Mouse (Mus musculus) myocyte (in vitro differentiated cells): ENCODE data around the gene Actb. TPM values are rescaled to one million over a fixed set of nuclear protein-coding genes. Genes with fewer than 3 reads are reported as not detected.

Source experiments
- H3K27me3 ChIP-seq: one replicate; pipeline ENCODE4 v1.6.1; 2011; ENCODE audit not compliant: control insufficient read depth, insufficient read depth, insufficient read length
- H3K36me3 ChIP-seq: one replicate; pipeline ENCODE4 v1.6.1; 2011; ENCODE audit not compliant: control insufficient read depth, insufficient read depth
- H3K4me2 ChIP-seq: one replicate; pipeline ENCODE4 v1.6.1; 2011; ENCODE audit warnings: low read depth, control low read depth
- H3K4me3 ChIP-seq: one replicate; pipeline ENCODE4 v1.5.1; 2011; ENCODE audit warnings: mild to moderate bottlenecking, control low read depth, moderate library complexity
- H3K79me2 ChIP-seq: one replicate; pipeline ENCODE4 v1.6.1; 2011; ENCODE audit not compliant: control insufficient read depth, insufficient read depth
- H3ac ChIP-seq: one replicate; pipeline ENCODE4 v1.6.1; 2011; ENCODE audit not compliant: control insufficient read depth, insufficient read length
- CEBPB ChIP-seq: IDR thresholded peaks from 2 replicates; pipeline ENCODE4 v1.6.1; 2011; ENCODE audit warnings: mild to moderate bottlenecking, moderate library complexity; ENCODE audit not compliant: poor library complexity, insufficient read depth, severe bottlenecking
- E2F4 ChIP-seq: IDR thresholded peaks from one replicate; pipeline ENCODE4 v1.6.1; 2011; ENCODE audit warnings: mild to moderate bottlenecking, control low read depth, moderate library complexity; ENCODE audit not compliant: insufficient read depth
- MAX ChIP-seq: IDR thresholded peaks from one replicate; pipeline ENCODE4 v1.6.1; 2011; ENCODE audit warnings: low read depth, mild to moderate bottlenecking, control low read depth
- MYOD1 ChIP-seq, 3 experiments: IDR thresholded peaks; one replicate each; pipeline ENCODE4 v1.6.1; 2011; ENCODE audit warnings: control low read depth in 2 of 3, low read depth in 2 of 3, mild to moderate bottlenecking in 2 of 3, moderate library complexity in 1 of 3; ENCODE audit not compliant: insufficient read length in 2 of 3, control insufficient read depth in 1 of 3
- MYOG ChIP-seq, 3 experiments: IDR thresholded peaks; one replicate each; pipeline ENCODE4 v1.6.1; 2011; ENCODE audit warnings: control low read depth in 2 of 3, low read depth in 2 of 3, mild to moderate bottlenecking in 2 of 3; ENCODE audit not compliant: insufficient read length in 2 of 3, control insufficient read depth in 1 of 3, insufficient read depth in 1 of 3
- POLR2A ChIP-seq: IDR thresholded peaks from one replicate; pipeline ENCODE4 v1.6.1; 2011; ENCODE audit warnings: low read depth, mild to moderate bottlenecking, control low read depth, moderate library complexity; ENCODE audit not compliant: insufficient read length
- POLR2AphosphoS2 ChIP-seq: IDR thresholded peaks from one replicate; pipeline ENCODE4 v1.6.1; 2011; ENCODE audit warnings: low read depth, control low read depth; ENCODE audit not compliant: insufficient read length
- REST ChIP-seq: IDR thresholded peaks from one replicate; pipeline ENCODE4 v1.6.1; 2011; ENCODE audit warnings: mild to moderate bottlenecking, control low read depth, moderate library complexity; ENCODE audit not compliant: insufficient read depth, insufficient read length
- SRF ChIP-seq: IDR thresholded peaks from one replicate; pipeline ENCODE4 v1.6.1; 2011; ENCODE audit warnings: low read depth; ENCODE audit not compliant: control insufficient read depth, insufficient read length
- TCF12 ChIP-seq: IDR thresholded peaks from one replicate; pipeline ENCODE4 v1.6.1; 2011; ENCODE audit warnings: mild to moderate bottlenecking, control low read depth; ENCODE audit not compliant: poor library complexity, insufficient read depth, severe bottlenecking
- TCF3 ChIP-seq: IDR thresholded peaks from one replicate; pipeline ENCODE4 v1.6.1; 2011; ENCODE audit warnings: low read depth, control low read depth; ENCODE audit not compliant: insufficient read length
- USF1 ChIP-seq: IDR thresholded peaks from one replicate; pipeline ENCODE4 v1.6.1; 2011; ENCODE audit warnings: low read depth, mild to moderate bottlenecking, control low read depth, moderate library complexity
- polyA plus RNA-seq: library from polyadenylated mRNA; unstranded; fragments of >200 nt; fragmentation: generic; extraction: Trizol; gene quantifications from one replicate; pipeline ENCODE4 v1.2.1, GENCODE M21; 2012; ENCODE audit warnings: missing spikeins

Gene Actb
- 2,198 TPM for polyA plus RNA-seq

GRCm38 (mm10) chr5:142906532-142907047, at the start of gene Actb:
TSS of gene Actb (minus strand) at chr5:142906754.
- H3ac ChIP-seq: peak within 1 kb of the TSS; percentile 81
- TF ChIP-seq E2F4: no peak
- no peak for TF ChIP-seq TCF12
- TF ChIP-seq POLR2AphosphoS2: peak; percentile 99
- TF ChIP-seq SRF: peak; percentile 99
- TF ChIP-seq MYOG (IDR thresholded peaks at IDR 0.05; ENCODE audit: control insufficient read depth in 1 of 3, insufficient read depth in 1 of 3, insufficient read length in 2 of 3, low read depth in 2 of 3): peak in 1 of 3 experiments; percentile 10
- TF ChIP-seq REST: peak; percentile 56
- no peak for TF ChIP-seq MAX
- TF ChIP-seq POLR2A: peak; percentile 99
- TF ChIP-seq MYOD1 (IDR thresholded peaks at IDR 0.05; ENCODE audit: control insufficient read depth in 1 of 3, insufficient read length in 2 of 3, low read depth in 2 of 3): peak in 2 of 3 experiments; percentile 15 to 40
- no peak for TF ChIP-seq USF1
- no peak for TF ChIP-seq CEBPB
- TF ChIP-seq TCF3: peak; percentile 63
- H3K4me2 ChIP-seq: peak within 1 kb of the TSS; percentile 93
- peak within 1 kb of the TSS; percentile 97 for H3K4me3 ChIP-seq
- H3K27me3 ChIP-seq: no peaks in the 10 kb centered on the region
- peaks cover 47% of the 10 kb centered on the region for H3K79me2 ChIP-seq
- H3K36me3 ChIP-seq: peaks cover 37% of the 10 kb centered on the region

GRCm38 (mm10) chr5:142953641-142954040, 47.1 kb upstream of the Actb start:
- H3K79me2 ChIP-seq: no peaks in the 10 kb centered on the region
- H3K4me3 ChIP-seq: no peak overlapping the region
- no peak overlapping the region for H3ac ChIP-seq
- no peaks in the 10 kb centered on the region for H3K27me3 ChIP-seq
- H3K36me3 ChIP-seq: no peaks in the 10 kb centered on the region
- TF ChIP-seq E2F4 (no peak), POLR2AphosphoS2 (no peak), MYOD1 (IDR thresholded peaks at IDR 0.05; ENCODE audit: control insufficient read depth in 1 of 3, insufficient read length in 2 of 3, low read depth in 2 of 3) (no peak), POLR2A (no peak), MYOG (IDR thresholded peaks at IDR 0.05; ENCODE audit: control insufficient read depth in 1 of 3, insufficient read depth in 1 of 3, insufficient read length in 2 of 3, low read depth in 2 of 3) (no peak), MAX (no peak), TCF3 (no peak), TCF12 (no peak)
- no peak overlapping the region for H3K4me2 ChIP-seq

- Histone ChIP-seq H3K36me3 (no peaks in the 10 kb centered on the region), H3K79me2 (no peaks in the 10 kb centered on the region)
- TF ChIP-seq CEBPB: no peak
- TF ChIP-seq MYOG (IDR thresholded peaks at IDR 0.05; ENCODE audit: control insufficient read depth in 1 of 3, insufficient read depth in 1 of 3, insufficient read length in 2 of 3, low read depth in 2 of 3): no peak
- no peak for TF ChIP-seq SRF
- no peak for TF ChIP-seq TCF12
- no peak for TF ChIP-seq POLR2AphosphoS2
- no peak for TF ChIP-seq MAX
- TF ChIP-seq POLR2A: no peak
- no peak for TF ChIP-seq REST
- no peak for TF ChIP-seq TCF3
- TF ChIP-seq E2F4: no peak
These were observed 43.9 kb upstream of the Actb start for GRCm38 (mm10) chr5:142950405-142950804.

GRCm38 (mm10) chr5:142949580-142949979, 43.0 kb upstream of the Actb start:
- H3K27me3 ChIP-seq: no peaks in the 10 kb centered on the region
- no peak overlapping the region for H3K4me3 ChIP-seq
- H3ac ChIP-seq: no peak overlapping the region
- H3K36me3 ChIP-seq: no peaks in the 10 kb centered on the region
- TF ChIP-seq REST: no peak
- no peak for TF ChIP-seq USF1
- TF ChIP-seq CEBPB: no peak
- TF ChIP-seq POLR2A: no peak
- H3K79me2 ChIP-seq: no peaks in the 10 kb centered on the region
- no peak overlapping the region for H3K4me2 ChIP-seq

More at GRCm38 (mm10) chr5:142950405-142950804, 43.9 kb upstream of the Actb start:
- Histone ChIP-seq H3K27me3 (no peaks in the 10 kb centered on the region), H3K4me3 (no peak overlapping the region), H3ac (no peak overlapping the region), H3K4me2 (no peak overlapping the region)

- no peak overlapping the region for H3ac ChIP-seq
These were observed 40.9 kb upstream of the Actb start for GRCm38 (mm10) chr5:142947460-142947859.

More at GRCm38 (mm10) chr5:142947460-142947859, 40.9 kb upstream of the Actb start:
- Histone ChIP-seq H3K79me2 (no peaks in the 10 kb centered on the region), H3K27me3 (no peaks in the 10 kb centered on the region), H3K4me2 (no peak overlapping the region), H3K36me3 (no peaks in the 10 kb centered on the region), H3K4me3 (no peak overlapping the region)
- TF ChIP-seq TCF12 (no peak), CEBPB (no peak), SRF (no peak), MAX (no peak), MYOD1 (IDR thresholded peaks at IDR 0.05; ENCODE audit: control insufficient read depth in 1 of 3, insufficient read length in 2 of 3, low read depth in 2 of 3) (no peak), TCF3 (no peak), E2F4 (no peak)
